Mouse (Mus musculus) spleen, embryonic (tissue): ENCODE measurements around the gene Etnk2.

Experiments
- CTCF ChIA-PET: fragments of 350-600 bp; sonication (Branson Sonifier 250); formaldehyde crosslinking; loops from one replicate; lab custom pipeline; 2022; lab: Charles Lee

Gene Etnk2

GRCm38 (mm10) chr1:133350210-133350609, 13.2 kb upstream of the Etnk2 start, which contains the start of gene Ren1:
TSS of gene Ren1 (plus strand) at chr1:133350510.
- CTCF ChIA-PET = interaction anchor here (1.1 kb wide), 1 partner anchor 16 kb away, joined by 4 read pairs; no protein-coding TSS in a partner anchor

GRCm38 (mm10) chr1:133351762-133352161, 11.6 kb upstream of the Etnk2 start:
- CTCF ChIA-PET = no interaction called here

GRCm38 (mm10) chr1:133353371-133353809, 10.0 kb upstream of the Etnk2 start:
- CTCF ChIA-PET = interaction anchor here (0.6 to 1.2 kb wide), 2 partner anchors 46 to 111 kb away, joined by 3 to 13 read pairs; no protein-coding TSS in a partner anchor

DNA sequence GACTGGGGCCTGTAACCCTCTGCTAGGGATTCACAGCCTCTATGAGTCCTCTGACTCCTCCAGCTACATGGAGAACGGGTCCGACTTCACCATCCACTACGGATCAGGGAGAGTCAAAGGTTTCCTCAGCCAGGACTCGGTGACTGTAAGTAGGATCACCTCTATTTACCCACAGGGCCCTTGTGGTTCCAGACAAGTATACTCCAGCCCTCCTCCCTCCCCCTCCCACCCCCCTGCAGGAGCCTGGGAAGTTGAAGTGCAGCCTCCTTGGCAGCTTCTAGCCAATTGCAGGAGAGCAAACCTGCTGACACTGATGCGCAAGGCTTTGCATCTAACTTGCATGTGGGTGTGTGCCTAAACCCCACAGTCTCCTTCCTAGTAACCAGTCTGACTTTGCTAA, 7.9 kb upstream of the Etnk2 start:
- CTCF ChIA-PET = interaction anchor here (0.7 to 1.2 kb wide), 2 partner anchors 48 to 251 kb away, joined by 3 read pairs; no protein-coding TSS in a partner anchor

DNA sequence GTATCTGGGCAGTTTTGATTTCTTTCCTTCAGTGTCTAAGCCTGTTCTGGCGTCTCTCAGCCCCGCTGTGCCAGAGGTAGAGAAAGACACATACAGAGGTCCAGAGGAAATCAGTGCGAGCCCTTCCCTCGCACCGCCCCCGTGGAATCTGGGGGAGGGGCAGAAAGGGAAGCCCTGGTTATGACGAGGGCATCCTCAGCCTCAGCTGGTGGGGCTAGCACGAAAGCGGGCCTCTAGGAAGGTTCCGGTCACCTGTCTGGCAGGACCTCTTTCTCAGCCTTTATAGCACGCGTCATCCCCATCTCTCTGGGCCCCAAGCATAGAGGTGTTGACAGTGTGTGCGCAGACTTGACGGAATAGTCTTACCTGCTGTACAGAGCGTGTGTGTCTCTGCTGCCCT, 7.5 kb upstream of the Etnk2 start:
- CTCF ChIA-PET = no interaction called here

GRCm38 (mm10) chr1:133356330-133356729, 7.0 kb upstream of the Etnk2 start:
- CTCF ChIA-PET = no interaction called here

GRCm38 (mm10) chr1:133361006-133361405, 2.4 kb upstream of the Etnk2 start:
- CTCF ChIA-PET = interaction anchor here (0.7 kb wide), 1 partner anchor 262 kb away, joined by 6 read pairs; no protein-coding TSS in a partner anchor

DNA sequence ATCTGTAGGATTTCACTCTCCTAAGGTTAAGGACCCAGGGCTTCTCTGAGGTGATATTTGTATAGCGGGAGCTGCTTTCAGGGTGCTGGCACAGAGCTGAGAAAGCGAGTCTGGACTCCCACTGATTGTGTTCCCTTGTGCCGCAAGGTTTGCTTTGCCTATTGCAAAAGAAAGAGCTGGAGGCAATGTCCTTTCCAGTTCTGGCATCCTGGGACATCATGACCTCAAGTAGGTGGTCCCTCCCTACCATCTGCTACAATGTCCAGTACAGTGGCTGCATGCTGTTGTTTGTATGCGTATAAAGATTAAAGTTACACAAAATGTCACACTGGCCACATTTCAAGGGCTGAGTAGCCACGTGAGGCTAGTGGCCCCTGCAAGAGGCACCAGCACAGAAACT, 1.3 kb upstream of the Etnk2 start:
- CTCF ChIA-PET = no interaction called here

- CTCF ChIA-PET = no interaction called here
These were observed 754 bp downstream of the Etnk2 start for GRCm38 (mm10) chr1:133364022-133364630.

GRCm38 (mm10) chr1:133364890-133365289, 1.5 kb downstream of the Etnk2 start:
- CTCF ChIA-PET = no interaction called here

DNA sequence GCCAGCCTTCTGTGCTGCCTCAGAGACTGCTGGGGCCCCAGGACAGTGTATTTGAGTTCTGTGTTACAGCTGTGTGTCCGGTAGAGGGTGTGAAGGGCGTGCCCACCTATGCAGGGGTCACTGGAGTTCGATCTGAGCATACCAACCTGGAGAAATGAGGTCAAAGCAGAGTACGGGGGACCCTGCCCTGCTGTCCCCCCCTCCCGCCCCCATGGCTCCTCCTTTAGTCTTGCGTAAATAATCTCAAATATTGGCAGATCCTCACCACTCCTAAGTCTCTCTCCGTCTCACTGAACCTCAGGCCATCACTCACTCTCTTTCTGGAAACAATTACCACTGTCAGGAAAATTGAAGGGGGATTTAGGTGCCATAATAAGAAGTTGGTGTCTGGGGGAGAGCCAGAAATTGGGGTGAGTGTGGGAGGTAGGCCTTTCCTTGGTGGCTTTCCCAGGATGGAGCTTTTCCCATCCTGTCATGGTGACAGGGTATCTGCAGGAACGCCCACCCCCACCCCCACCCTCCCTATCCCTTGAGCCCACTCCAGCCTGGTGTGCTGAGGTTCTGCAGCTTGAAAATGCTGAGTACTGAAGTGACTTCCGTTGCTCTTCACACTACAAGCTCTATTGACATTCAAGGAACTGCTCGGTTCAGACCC, 3.7 kb downstream of the Etnk2 start:
- CTCF ChIA-PET = no interaction called here

DNA sequence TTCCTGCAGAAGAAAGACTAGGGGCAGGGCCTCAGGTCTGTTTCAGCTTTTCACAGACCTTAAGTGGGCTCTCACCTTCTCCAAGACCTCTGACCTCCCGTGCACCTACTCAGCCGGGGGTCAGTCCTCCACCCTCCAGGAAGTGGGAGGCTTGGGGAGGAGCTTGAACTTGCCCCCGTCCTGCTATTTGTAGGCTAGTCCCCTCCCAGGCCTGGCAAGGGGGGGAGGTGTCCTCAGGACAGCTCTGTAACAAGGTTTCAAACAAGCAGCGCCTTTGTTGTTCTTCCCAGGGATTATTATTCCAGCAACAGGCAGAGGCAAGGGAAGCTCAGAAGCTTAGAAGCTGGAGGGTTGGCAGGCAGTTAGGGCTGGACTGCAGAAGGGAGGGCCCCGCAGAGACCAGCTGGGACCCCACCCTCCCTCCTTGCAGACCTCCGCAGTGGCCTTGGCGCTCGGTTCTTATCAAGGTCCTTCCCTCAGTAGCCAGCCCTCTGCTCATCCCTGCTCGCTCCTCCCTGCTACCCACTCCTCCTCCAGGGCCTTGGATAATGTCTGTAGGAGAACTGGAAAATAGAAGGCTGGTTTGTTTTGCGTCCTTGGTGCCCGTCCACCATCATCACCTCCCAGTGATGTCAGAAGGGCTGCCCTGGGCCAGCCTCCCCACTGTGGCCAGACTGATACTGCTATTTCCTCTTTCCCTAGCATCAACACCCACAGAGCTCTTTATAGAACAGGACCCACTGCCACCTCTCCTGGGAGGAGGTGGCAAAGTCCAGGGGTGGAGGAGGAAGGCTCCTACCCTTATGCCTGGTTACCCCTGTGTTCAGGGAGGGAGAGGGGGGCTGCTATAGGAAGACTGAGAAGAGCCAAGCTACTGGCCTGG, 4.5 kb downstream of the Etnk2 start:
- CTCF ChIA-PET = no interaction called here

GRCm38 (mm10) chr1:133368644-133369043, 5.3 kb downstream of the Etnk2 start:
- CTCF ChIA-PET = no interaction called here

GRCm38 (mm10) chr1:133370352-133370751, 7.0 kb downstream of the Etnk2 start:
- CTCF ChIA-PET = no interaction called here

DNA sequence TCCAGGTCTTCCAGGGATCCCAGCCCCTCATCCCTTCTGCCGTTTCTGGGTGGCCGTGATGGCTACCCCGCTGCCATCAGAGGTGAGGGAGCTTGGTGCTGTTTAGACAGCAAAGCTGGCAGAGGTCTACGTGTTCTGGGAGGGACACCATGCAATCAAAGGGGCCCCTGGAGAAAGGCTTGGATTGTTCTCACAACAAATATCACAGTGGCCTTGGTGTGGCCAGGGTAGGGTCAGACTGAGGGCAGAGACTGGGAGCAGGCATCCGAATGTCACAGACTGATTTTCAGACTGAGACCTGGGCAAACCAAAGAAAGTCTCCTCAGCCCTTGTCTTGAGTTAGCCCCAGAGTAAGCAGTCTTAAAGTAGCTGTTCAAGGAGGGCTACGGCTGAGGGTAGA, 8.1 kb downstream of the Etnk2 start:
- CTCF ChIA-PET = interaction anchor here (1.4 kb wide), 1 partner anchor 9 kb away, joined by 5 read pairs; no protein-coding TSS in a partner anchor

- CTCF ChIA-PET = interaction anchor here (1.4 kb wide), 1 partner anchor 9 kb away, joined by 5 read pairs; no protein-coding TSS in a partner anchor
These were observed 8.7 kb downstream of the Etnk2 start for GRCm38 (mm10) chr1:133372113-133372512.

GRCm38 (mm10) chr1:133375696-133376346, 12.4 kb downstream of the Etnk2 start:
- CTCF ChIA-PET = no interaction called here

GRCm38 (mm10) chr1:133377547-133377946, 14.2 kb downstream of the Etnk2 start:
- CTCF ChIA-PET = no interaction called here

GRCm38 (mm10) chr1:133379254-133379985, 16.0 kb downstream of the Etnk2 start:
- CTCF ChIA-PET = no interaction called here

DNA sequence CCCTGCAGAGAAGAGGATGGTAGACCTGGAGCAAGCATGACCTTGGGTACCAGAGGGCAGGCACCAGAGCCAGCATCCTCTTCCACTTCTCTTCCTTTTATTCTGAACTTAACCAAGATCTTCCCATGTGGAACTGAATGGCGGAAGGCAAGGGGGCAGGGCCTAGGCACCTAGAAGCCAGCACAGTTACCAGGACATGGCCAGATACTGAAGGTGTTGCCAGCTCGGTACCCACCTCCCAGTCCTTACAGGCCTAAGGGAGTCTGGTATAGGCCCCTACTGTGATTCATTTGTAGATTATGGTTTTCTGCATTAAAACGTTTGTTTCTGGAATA, 16.6 kb downstream of the Etnk2 start:
- CTCF ChIA-PET = interaction anchor here (0.7 kb wide), 2 partner anchors 231 to 858 kb away, joined by 4 to 5 read pairs; no protein-coding TSS in a partner anchor
